In the genomic region with DNA sequence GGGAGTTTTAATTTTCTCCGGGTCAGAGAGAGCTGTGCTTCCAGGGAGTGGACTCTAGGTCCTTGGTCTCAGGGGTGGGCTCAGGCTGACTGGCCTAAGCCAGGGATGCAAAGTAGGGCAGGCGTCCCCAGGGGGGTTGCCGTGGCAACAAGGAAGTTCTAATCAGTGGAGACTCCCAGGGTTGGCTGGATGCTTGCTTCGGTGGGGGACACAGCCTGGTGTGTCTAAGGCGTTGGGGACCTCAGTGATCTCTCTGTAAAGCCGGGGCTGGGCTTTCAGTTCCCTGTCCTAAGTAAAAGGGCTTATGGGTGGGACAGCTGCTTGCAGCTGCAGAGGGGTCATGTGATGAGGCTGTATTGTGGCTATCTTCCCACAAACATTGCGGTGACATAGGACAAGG, we compare ENCODE assay signal across 8 mouse cellular contexts.
DNase-seq lines count a peak whose midpoint lies in the region; ATAC-seq and TF ChIP-seq lines count a peak whose summit lies in the region.

No protein-coding gene starts in this region.

- TF ChIP-seq POLR2A in lung, adult 2 months (IDR thresholded peaks at IDR 0.05; ENCODE audit: borderline replicate concordance, extremely low read depth, low read depth, low read length) = no peak

- no peaks in the 10 kb centered on the region for H3K4me1 ChIP-seq in lung, embryonic 14.5 days (ENCODE audit: insufficient read depth)
- H3K4me1 ChIP-seq in lung, adult 2 months (ENCODE audit: control insufficient read depth, insufficient read depth, low read length) = no peaks in the 10 kb centered on the region
- H3K4me1 ChIP-seq in forebrain, embryonic 15.5 days = peaks cover 22% of the 10 kb centered on the region
- peaks cover 20% of the 10 kb centered on the region for H3K4me1 ChIP-seq in hindbrain, embryonic 14.5 days (replicated peaks; ENCODE audit: control insufficient read depth, insufficient read depth, low read length)
- H3K4me1 ChIP-seq in stomach, embryonic 15.5 days = no peaks in the 10 kb centered on the region
- H3K4me1 ChIP-seq in liver, embryonic 11.5 days (replicated peaks; ENCODE audit: control insufficient read depth, insufficient read depth, low read length) = no peaks in the 10 kb centered on the region

- 14% methylated on average over 7 of the region's 7 CpGs for WGBS in lung, embryonic 14.5 days
- WGBS in lung, adult 2 months = 16% methylated on average over 7 of the region's 7 CpGs
- WGBS in forebrain, embryonic 15.5 days = 6% methylated on average over 7 of the region's 7 CpGs
- 8% methylated on average over 7 of the region's 7 CpGs for WGBS in hindbrain, embryonic 14.5 days
- WGBS in stomach, embryonic 15.5 days = 15% methylated on average over 7 of the region's 7 CpGs
- WGBS in liver, embryonic 11.5 days = 19% methylated on average over 7 of the region's 7 CpGs

- no peak overlapping the region for H3K4me3 ChIP-seq in lung, embryonic 14.5 days (ENCODE audit: low read depth, low read length)
- no peak overlapping the region for H3K4me3 ChIP-seq in lung, adult 2 months (replicated peaks; ENCODE audit: extremely low read depth, low read depth, low read length)
- H3K4me3 ChIP-seq in forebrain, embryonic 15.5 days = no peak overlapping the region
- no peak overlapping the region for H3K4me3 ChIP-seq in hindbrain, embryonic 14.5 days (replicated peaks; ENCODE audit: low read length)
- H3K4me3 ChIP-seq in stomach, embryonic 15.5 days (replicated peaks) = no peak overlapping the region
- no peak overlapping the region for H3K4me3 ChIP-seq in liver, embryonic 11.5 days (ENCODE audit: low read depth, low read length)

- ATAC-seq in lung, embryonic 14.5 days (ENCODE audit: insufficient read depth) = no peak
- peak; percentile 38; the same call in 1 of the 2 replicates for ATAC-seq in forebrain, embryonic 15.5 days (replicated peaks)
- peak; percentile 57; the same call in 1 of the 2 replicates for ATAC-seq in hindbrain, embryonic 14.5 days (ENCODE audit: low FRiP score)
- peak; percentile 35; the same call in 1 of the 2 replicates for ATAC-seq in stomach, embryonic 15.5 days (ENCODE audit: insufficient read depth, low FRiP score, low read depth)
- no peak for ATAC-seq in liver, embryonic 11.5 days (replicated peaks; ENCODE audit: low FRiP score)

- DNase-seq in lung, embryonic 14.5 days = peak; percentile 25
- no peak for DNase-seq in lung, adult 2 months
- peak; percentile 40 for DNase-seq in hindbrain, embryonic 14.5 days (ENCODE audit: low spot score)
- DNase-seq in liver, embryonic 11.5 days (ENCODE audit: low spot score) = no peak
- DNase-seq in right cerebral cortex, adult 18-20 months = no peak
- no peak for DNase-seq in right cerebral cortex, postnatal 36 days (ENCODE audit: low spot score in 2 of 2)

- H3K4me2 ChIP-seq in lung, embryonic 14.5 days = no peak overlapping the region
- no peak overlapping the region for H3K4me2 ChIP-seq in forebrain, embryonic 15.5 days (replicated peaks)
- H3K4me2 ChIP-seq in hindbrain, embryonic 14.5 days (replicated peaks) = no peak overlapping the region
- no peak overlapping the region for H3K4me2 ChIP-seq in stomach, embryonic 15.5 days
- H3K4me2 ChIP-seq in liver, embryonic 11.5 days = no peak overlapping the region

- TF ChIP-seq CTCF in lung, embryonic 14.5 days (IDR thresholded peaks at IDR 0.05; ENCODE audit: low read depth) = no peak
- TF ChIP-seq CTCF in lung, adult 2 months (IDR thresholded peaks at IDR 0.05; ENCODE audit: insufficient read depth, low read length) = no peak

- no peak overlapping the region for H3K9ac ChIP-seq in lung, embryonic 14.5 days
- H3K9ac ChIP-seq in forebrain, embryonic 15.5 days (replicated peaks) = no peak overlapping the region
- H3K9ac ChIP-seq in hindbrain, embryonic 14.5 days = no peak overlapping the region
- H3K9ac ChIP-seq in stomach, embryonic 15.5 days = no peak overlapping the region
- no peak overlapping the region for H3K9ac ChIP-seq in liver, embryonic 11.5 days (ENCODE audit: low read depth, low read length)

- no peak overlapping the region for H3K27ac ChIP-seq in lung, embryonic 14.5 days (ENCODE audit: low read depth)
- no peak overlapping the region for H3K27ac ChIP-seq in forebrain, embryonic 15.5 days (replicated peaks)
- no peak overlapping the region for H3K27ac ChIP-seq in hindbrain, embryonic 14.5 days
- H3K27ac ChIP-seq in stomach, embryonic 15.5 days = no peak overlapping the region
- H3K27ac ChIP-seq in liver, embryonic 11.5 days (ENCODE audit: low read depth, low read length) = no peak overlapping the region

- H3K27me3 ChIP-seq in lung, embryonic 14.5 days (ENCODE audit: insufficient read depth, low read length) = no peaks in the 10 kb centered on the region
- no peaks in the 10 kb centered on the region for H3K27me3 ChIP-seq in forebrain, embryonic 15.5 days
- H3K27me3 ChIP-seq in hindbrain, embryonic 14.5 days (ENCODE audit: control insufficient read depth, insufficient read depth, low read length) = no peaks in the 10 kb centered on the region
- H3K27me3 ChIP-seq in stomach, embryonic 15.5 days (replicated peaks) = 0 out of 2 replicates have a peak, but pooled peaks cover 1% of the 10 kb centered on the region
- H3K27me3 ChIP-seq in liver, embryonic 11.5 days (replicated peaks; ENCODE audit: control insufficient read depth, insufficient read depth, low read length) = peaks cover 3% of the 10 kb centered on the region; the same call in 1 of the 2 replicates

- H3K9me3 ChIP-seq in lung, embryonic 14.5 days (ENCODE audit: low read depth, low read length) = no peaks in the 10 kb centered on the region
- H3K9me3 ChIP-seq in forebrain, embryonic 15.5 days = no peaks in the 10 kb centered on the region
- no peaks in the 10 kb centered on the region for H3K9me3 ChIP-seq in hindbrain, embryonic 14.5 days (ENCODE audit: control insufficient read depth, low read length)
- H3K9me3 ChIP-seq in stomach, embryonic 15.5 days = no peaks in the 10 kb centered on the region
- H3K9me3 ChIP-seq in liver, embryonic 11.5 days (ENCODE audit: control insufficient read depth, low read length) = no peaks in the 10 kb centered on the region

- H3K36me3 ChIP-seq in lung, embryonic 14.5 days (ENCODE audit: insufficient read depth) = no peaks in the 10 kb centered on the region
- no peaks in the 10 kb centered on the region for H3K36me3 ChIP-seq in forebrain, embryonic 15.5 days
- H3K36me3 ChIP-seq in hindbrain, embryonic 14.5 days (replicated peaks; ENCODE audit: control insufficient read depth, insufficient read depth) = no peaks in the 10 kb centered on the region
- H3K36me3 ChIP-seq in stomach, embryonic 15.5 days = no peaks in the 10 kb centered on the region
- no peaks in the 10 kb centered on the region for H3K36me3 ChIP-seq in liver, embryonic 11.5 days (ENCODE audit: control insufficient read depth, insufficient read depth, low read length)

Comparison
In these comparisons a context has a peak if more than half of its experiments do, and no peak if none do; other contexts are left out.
1. DNase-seq: peak in lung, embryonic 14.5 days (single experiment) and hindbrain, embryonic 14.5 days (single experiment); none in lung, adult 2 months (single experiment), liver, embryonic 11.5 days (single experiment), right cerebral cortex, adult 18-20 months (single experiment) and right cerebral cortex, postnatal 36 days (0 of 2).
2. ATAC-seq: peak in forebrain, embryonic 15.5 days (single experiment), hindbrain, embryonic 14.5 days (single experiment) and stomach, embryonic 15.5 days (single experiment); none in lung, embryonic 14.5 days (single experiment) and liver, embryonic 11.5 days (single experiment).